Mouse (Mus musculus) cerebellum, adult 2 months (tissue): ENCODE results near the gene Hibadh.

Source experiments
- CTCF ChIP-seq: fragments of 200-500 bp; IDR thresholded peaks from 2 replicates; pipeline ENCODE4 v1.5.1; 2011; ENCODE audit warnings: low read depth, mild to moderate bottlenecking, control low read depth, low read length, moderate library complexity, borderline replicate concordance; ENCODE audit not compliant: insufficient read depth
- POLR2A ChIP-seq: fragments of 200-500 bp; IDR thresholded peaks from 2 replicates; pipeline ENCODE4 v1.6.1; 2011; ENCODE audit warnings: low read length, control low read depth, borderline replicate concordance; ENCODE audit not compliant: insufficient read depth

- TF ChIP-seq CTCF: peak; percentile 8; the same call in 1 of the 2 replicates
- TF ChIP-seq POLR2A: no peak
Observed at GRCm38 (mm10) chr6:52601117-52601516, 39.1 kb downstream of the Hibadh start.
